Mouse (Mus musculus) right cerebral cortex, postnatal 25 days (tissue): ENCODE data around the gene Zfp827.
"Not testable (repeated sequence)": the region's sequence is repeated elsewhere in the genome, so short reads cannot be mapped to it uniquely, and the experiment has no call there.

ENCODE experiments used
- DNase-seq: peaks from one replicate; pipeline ENCODE4 v3.0.0; 2022

Zfp827 gene

DNA sequence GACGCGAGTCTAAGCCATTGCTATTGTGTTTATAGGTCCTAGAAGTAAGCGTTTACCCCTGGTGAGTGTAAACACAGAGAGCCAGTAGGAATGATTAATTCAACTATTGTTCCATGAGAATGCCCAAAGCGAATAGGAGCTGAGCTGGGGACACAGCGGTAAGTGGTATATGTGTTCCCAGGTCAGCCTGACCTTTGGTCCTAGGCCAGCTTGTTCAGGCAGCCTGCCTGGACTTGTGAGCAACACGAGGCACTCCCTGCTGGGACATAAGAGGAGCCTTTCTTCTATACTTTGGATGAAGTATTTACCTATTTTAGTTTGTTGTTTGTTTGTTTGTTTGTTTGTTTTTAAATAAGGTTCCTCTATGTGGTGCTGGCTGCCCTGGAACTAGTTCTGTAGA lies 86.3 kb downstream of the Zfp827 start:
- no peak for DNase-seq

DNA sequence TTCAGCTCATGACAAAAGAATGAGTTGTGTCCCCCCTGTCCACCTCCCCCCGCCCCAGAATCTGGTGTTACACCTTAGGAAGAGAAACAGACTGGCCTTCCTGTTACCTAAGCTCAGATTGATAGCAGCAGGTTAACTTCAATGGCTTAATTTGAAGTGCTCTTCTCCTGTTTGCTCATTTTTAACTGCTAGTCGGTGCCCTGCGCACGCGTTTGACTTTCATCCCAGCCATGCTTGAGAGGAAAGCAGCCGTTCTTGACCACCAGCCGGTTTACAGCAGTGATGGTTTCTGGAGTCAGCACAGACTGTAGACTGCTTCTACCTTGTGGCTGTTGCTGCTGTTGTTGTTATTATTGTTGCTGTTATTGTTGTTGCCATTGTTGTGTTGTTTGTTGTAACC lies 88.2 kb downstream of the Zfp827 start:
- DNase-seq = no peak

GRCm38 (mm10) chr8:79117711-79118110 lies 89.5 kb downstream of the Zfp827 start:
- DNase-seq = no peak

GRCm38 (mm10) chr8:79121614-79122013 lies 93.4 kb downstream of the Zfp827 start:
- DNase-seq = no peak

DNA sequence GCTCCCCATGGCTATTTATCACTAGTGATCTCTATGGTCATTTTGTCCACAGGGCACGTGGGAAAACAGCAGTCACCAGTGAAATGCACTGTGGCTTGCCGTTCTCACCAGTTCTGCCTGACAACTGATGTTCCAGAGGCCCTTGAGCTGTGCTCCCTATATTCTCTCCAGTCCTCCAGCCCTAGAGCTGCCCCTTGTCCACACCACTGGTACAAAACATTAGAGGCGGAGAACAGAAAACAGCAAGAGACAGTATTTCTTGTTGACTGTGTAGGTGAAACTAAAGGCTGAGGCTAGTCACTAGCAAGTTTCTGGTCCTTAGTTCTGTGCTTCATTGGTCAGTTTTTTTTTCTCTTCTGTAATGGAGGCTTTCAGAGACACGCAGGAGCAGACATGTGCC lies 96.0 kb downstream of the Zfp827 start:
- no peak for DNase-seq

GRCm38 (mm10) chr8:79127211-79127816 lies 99.1 kb downstream of the Zfp827 start:
- DNase-seq = no peak

DNA sequence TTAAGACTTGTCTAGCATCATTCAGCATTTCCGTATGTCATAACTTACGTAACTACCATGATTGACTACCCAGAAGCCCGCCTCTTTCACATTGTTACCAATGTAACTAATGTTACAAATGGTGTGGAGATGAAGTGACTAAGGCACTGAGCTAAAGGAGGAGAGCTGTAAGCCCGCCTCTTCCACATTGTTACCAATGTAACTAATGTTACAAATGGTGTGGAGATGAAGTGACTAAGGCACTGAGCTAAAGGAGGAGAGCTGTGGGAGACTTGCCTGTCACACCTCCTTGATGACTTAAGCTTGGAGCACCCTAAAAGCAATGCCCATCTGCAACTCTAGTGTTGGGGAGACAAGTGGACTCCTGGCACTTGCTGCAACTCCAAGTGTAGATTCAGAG lies 100.3 kb downstream of the Zfp827 start:
- not testable (repeated sequence) for DNase-seq

- peak; percentile 44 for DNase-seq
Observed at GRCm38 (mm10) chr8:79139614-79140013, 111.4 kb downstream of the Zfp827 start.

DNA sequence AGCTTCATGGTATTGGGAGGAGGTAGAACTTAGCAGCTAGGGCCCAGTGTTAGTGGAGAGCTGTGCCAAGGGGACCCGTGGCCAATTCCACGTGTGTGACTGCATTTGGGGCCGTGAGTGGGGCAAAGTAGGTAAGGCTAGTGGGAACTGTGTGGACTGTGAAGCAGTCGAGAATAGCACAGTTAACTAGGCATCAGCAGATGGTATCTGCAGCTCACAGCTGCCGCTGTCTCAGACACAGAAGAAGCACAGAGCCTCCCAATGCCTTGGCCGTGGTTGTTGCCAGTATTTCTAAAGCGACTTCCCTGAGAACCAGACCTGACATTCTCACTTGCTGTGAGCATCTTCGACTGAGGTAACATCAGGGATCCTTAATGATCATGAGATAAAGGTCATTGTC lies 112.7 kb downstream of the Zfp827 start:
- DNase-seq = peak; percentile 76

- peak; percentile 28 for DNase-seq
Observed at GRCm38 (mm10) chr8:79141592-79141991, 113.4 kb downstream of the Zfp827 start.

- DNase-seq = no peak
Observed at GRCm38 (mm10) chr8:79143729-79144128, 115.5 kb downstream of the Zfp827 start.

- no peak for DNase-seq
Observed at GRCm38 (mm10) chr8:79145210-79145609, 117.0 kb downstream of the Zfp827 start.

DNA sequence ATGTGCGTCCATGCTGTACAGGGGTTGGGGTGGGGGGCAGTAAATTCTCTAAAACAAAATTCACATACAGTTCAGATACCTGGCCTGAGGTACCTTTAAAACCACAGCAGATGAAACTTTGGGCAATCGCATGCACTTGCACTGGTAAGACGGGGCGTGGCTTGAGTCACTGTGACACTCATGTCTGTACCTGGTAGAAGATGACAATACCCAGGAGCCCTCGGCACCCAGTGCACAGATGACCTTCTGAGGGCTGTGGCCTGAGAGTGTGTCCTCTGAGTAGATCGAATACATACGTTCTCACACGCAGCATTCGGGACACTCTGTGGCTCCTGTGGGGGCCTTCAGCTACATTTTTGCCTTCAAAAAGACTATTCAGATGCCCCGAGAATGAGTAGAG lies 117.4 kb downstream of the Zfp827 start:
- DNase-seq = no peak

- no peak for DNase-seq
Observed at GRCm38 (mm10) chr8:79148799-79149198, 120.6 kb downstream of the Zfp827 start.

DNA sequence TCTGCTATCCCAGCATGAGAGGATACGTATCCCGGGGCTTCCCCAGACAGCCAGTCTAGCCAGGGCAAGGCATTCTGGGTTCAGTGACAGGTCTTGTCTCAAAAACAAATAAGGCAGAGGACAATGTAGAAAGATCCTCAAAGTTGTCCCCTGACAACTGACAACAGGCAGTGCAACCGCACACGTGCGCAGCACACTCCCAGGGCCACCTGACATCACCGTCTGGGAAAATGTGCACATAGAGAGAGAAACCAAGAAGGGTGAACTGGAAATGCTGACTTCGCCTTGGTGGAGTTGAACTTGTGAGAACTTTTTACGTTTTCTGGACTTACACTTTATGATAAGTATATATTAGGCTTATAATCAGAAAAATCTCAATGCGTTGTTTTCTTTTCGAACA lies 121.6 kb downstream of the Zfp827 start:
- DNase-seq = no peak

GRCm38 (mm10) chr8:79150544-79151192 lies 122.4 kb downstream of the Zfp827 start:
- no peak for DNase-seq

DNA sequence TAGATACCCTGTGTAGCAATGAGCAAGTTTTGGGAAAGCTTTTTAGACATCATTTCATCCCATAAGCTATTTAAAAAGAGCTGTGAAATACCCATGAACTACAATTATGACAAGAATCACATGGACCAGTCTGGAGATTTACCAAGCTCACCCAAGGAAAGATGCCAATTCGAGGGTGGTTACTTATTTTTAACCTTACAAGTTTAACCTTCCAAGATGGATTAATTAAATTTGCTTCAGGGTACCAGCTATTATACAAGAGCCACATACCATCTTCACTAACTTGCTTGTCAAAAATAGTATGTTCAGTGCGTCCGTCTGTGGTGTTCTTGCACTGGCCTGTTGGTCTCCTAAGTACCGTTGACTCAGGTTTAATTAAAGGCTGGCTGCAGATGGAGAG lies 123.4 kb downstream of the Zfp827 start:
- no peak for DNase-seq

DNA sequence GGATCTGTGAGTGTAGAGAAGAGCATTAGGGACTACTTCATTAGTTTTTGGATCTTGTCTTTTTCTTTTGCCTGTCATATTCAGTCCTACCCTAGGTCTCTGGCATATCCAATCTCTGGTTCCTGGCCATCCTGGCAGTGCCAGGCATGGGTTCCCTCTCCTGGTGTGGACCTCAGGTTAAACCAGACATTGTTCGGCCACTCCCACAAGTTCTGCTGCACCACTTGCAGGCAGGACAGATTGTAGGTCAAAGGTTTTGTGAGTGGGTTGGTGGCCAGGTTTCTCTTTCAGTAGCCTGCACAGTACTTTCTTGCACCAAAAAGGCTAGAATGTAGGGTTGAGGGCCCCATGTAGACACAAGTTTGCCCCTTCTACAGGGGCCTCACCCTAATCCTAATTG lies 125.0 kb downstream of the Zfp827 start:
- no peak for DNase-seq

DNA sequence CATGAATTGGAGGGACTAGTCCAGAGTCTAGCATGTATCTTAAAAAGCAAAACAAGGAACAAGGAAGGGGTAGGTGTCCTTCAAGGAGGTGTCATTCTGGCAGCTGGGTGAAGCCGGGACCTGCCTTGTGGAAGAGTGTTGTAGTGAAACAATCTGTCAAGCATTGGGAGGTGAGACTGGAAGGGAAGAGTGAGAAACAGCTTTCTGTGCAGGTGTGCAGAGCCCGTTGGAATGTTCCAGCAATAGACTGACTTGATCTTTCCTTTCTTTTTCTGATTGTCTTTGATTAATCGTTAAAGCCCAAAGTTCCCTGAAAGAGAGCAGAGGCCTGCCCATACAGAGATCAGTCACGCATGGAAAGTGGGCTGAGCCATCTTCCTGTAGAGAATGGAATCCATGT lies 125.4 kb downstream of the Zfp827 start:
- DNase-seq = no peak

DNA sequence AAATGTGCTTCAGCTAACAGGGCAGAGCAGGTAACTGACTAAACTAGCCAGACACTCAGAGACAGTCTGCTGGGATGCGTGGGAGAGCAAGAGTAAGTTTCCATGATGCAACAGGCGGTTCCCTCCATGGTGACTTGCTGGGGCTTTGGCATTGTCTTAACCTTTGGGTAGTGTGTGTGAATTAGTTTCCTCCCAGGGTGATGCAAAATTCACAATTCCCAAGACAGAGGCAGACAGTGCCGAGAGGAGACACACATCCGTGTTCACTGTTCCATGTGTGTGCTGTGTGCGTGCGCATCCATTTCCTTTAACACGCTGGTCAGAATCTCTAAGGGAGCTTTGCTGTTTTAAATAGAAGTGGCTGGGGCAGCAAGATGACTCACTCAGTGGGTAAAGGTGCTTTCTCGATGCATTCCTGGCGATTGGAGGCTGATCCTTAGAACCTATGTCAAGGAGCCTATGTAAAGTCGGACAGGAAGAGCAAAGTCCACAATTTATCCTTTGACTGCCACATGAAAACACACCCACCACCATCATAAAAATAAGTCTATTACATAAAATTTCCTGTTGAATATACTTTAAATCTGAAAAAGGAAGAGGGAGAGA lies 127.4 kb downstream of the Zfp827 start:
- DNase-seq = no peak

DNA sequence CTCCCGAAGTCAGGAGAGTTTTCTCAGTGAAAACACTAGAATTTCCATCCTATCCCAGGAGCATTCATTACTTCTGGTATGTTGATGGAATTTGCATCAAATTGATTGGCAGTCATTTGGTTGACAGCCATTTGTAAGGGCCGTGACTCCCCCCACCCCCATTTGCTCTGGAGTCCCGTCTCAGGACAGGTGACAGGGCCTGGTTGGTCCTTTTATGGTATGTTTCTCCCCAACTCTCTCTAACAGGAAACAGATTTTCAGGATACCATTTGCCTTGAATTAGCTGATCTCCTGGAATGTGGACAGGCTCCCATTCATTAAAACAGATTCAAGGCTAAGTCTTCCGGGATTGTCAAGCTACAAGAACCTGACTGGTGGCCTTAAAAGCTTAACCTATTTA lies 129.1 kb downstream of the Zfp827 start:
- DNase-seq = no peak

- DNase-seq = no peak
Observed at GRCm38 (mm10) chr8:79158357-79158756, 130.1 kb downstream of the Zfp827 start.

- DNase-seq = no peak
Observed at GRCm38 (mm10) chr8:79159397-79159796, 131.2 kb downstream of the Zfp827 start.

- no peak for DNase-seq
Observed at GRCm38 (mm10) chr8:79160302-79160701, 132.1 kb downstream of the Zfp827 start.
